Mouse (Mus musculus) brain, adult 2 months (tissue): ENCODE data around the gene Rpl34.

Source experiments
- DNase-seq: peaks from one replicate; pipeline ENCODE4 v3.0.0; 2011; ENCODE audit warnings: low read depth, low spot score

Rpl34 gene

DNA sequence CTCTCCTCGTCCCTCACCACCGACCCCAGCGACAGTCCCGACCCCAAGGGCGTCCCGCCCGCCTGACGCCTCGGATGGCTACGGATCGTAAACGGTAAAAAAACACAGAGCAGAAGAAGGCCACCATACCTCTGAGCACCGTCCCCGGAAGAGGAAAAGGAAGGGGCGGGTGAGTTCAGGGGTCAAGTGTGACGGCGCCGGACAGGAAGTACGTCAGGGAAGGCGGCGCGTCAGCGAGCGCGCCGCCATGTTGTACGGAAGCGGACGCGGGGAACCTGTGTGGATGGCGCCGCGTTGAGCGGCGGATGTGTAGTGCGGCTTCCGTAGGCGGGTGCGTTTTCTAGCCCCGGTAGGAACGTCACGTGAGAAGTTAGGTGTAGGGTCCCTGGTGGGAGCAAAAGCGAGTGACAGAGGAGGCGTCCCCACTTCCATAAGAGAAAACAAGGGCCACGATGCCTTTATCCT is at the start of gene Rpl34:
Gene Rpl34, minus strand, starts transcription at position 210 of the 465 bp plus-strand sequence.
- peak; percentile 99 for DNase-seq

- no peak for DNase-seq
Measured at GRCm38 (mm10) chr3:130768172-130768571, 38.0 kb upstream of the Rpl34 start.

GRCm38 (mm10) chr3:130764091-130764490 is 33.9 kb upstream of the Rpl34 start:
- DNase-seq, result no peak

DNA sequence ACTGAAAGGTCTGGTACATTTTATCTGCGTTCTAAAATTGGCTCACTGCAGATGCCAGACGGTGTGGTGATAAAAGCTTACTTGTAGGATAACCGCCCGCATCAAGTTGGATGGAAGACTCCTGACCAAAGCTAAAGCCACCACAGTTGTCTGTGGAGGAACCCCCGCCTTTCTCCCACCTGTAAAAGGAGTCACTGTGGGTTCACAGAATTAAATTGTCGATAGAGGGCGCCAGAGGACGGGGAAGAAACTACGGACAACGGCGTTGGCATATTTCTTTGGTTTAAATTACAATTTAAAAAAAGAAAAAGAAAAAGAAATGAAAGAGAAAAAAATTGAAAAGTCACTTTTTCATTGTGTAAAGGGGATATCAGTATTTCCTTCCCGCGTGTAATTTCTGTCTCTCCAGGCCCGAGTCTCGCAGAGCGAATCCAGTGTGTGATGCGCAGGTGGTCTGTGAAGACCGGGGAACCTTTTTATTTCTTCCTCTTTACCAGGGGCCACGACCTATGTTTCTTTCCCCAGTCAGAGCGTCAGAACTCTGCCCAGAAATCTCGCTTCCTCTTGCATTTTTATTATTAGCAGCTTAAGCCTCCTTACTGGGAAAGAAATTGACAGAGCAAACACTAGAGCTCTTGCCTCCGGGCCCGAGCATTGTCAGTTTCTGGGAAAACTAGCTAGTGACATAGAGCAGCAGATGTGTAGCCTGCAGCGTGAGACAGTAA is 30.7 kb upstream of the Rpl34 start:
- DNase-seq, result peak; percentile 70

GRCm38 (mm10) chr3:130758157-130758841 is 28.1 kb upstream of the Rpl34 start:
- DNase-seq, result no peak

DNA sequence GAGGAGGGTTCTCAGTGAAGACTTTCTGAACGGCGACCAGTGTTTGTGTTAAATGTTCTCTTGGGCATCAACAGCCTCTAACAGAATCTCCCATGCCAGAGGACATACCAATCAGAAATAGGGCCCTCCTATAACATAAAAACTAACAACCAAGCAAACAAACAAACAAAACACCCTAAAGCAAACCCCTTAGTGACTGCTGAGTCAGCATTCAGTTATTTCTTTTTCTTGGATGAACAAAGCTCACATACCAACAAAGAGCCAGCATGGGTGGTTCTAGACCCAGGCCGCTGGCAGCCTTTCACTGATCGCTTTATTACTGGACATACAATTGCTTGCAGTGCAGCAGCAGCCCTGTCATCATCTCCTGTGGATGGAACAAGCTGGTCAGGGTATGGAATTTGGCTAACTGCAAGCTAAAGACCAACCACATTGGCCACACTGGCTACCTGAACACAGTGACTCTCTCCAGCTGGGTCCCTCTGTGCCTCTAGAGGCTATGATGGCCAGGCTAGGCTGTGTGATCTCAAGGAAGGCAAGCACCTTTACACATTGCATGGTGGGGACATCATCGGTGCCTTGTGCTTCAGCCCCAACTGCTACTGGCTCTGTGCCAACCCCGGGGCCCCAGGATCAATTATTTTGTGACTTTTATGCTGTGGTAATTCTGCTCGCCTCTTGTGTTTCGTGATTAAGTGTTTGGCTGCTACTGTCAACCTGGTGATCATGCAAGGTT is 27.1 kb upstream of the Rpl34 start:
- DNase-seq, result no peak

- no peak for DNase-seq
Measured at GRCm38 (mm10) chr3:130749206-130749605, 19.0 kb upstream of the Rpl34 start.

DNA sequence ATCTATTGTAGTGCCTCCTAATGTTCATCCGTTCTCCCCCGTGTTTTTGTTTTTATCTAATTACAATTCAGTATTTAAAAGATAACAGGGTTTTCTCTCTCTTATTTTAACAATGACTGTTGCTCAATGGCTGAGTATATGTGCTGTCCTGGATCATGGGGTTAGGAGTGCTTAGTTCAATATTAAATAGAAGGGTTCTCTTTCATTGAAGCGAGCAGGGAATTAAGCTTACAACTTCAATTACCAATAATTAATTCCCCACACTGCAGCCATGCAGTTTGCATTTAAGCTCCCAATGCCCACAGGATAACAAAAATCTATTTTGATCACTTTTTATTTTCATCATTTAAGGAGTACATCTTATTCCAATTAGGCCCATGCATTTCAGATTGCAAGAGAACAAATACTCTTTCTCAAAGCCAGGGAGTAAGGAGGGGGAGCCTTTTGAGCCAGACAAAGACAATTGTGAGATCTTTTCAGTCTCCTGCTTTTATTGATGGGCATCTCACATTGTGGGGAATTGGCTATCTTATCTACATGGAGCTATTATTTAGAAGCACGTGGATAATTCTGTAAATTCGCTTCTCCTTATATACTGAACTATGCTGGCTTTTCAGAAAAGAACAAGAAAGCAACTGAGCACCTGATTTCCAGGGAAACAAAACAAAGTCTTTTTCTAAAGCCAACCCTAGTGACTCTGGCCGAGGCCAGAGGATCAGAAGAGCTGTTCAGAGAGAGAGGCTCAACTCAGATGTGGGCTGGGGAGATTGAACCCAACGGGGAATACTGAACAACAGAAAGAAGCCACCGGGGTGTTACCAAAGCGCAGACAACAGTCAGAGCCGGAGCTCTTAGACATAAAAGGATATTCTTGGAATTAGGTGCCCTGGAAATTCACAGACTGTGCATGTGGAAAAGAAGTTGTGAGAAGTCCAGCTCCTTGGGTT is 16.7 kb upstream of the Rpl34 start:
- peak; percentile 33 for DNase-seq

GRCm38 (mm10) chr3:130737652-130738361 is 7.6 kb upstream of the Rpl34 start:
- peak; percentile 10 for DNase-seq

GRCm38 (mm10) chr3:130736758-130737157 is 6.6 kb upstream of the Rpl34 start:
- DNase-seq, result no peak

GRCm38 (mm10) chr3:130729472-130730188 is 568 bp downstream of the Rpl34 start:
- DNase-seq, result peak; percentile 28

DNA sequence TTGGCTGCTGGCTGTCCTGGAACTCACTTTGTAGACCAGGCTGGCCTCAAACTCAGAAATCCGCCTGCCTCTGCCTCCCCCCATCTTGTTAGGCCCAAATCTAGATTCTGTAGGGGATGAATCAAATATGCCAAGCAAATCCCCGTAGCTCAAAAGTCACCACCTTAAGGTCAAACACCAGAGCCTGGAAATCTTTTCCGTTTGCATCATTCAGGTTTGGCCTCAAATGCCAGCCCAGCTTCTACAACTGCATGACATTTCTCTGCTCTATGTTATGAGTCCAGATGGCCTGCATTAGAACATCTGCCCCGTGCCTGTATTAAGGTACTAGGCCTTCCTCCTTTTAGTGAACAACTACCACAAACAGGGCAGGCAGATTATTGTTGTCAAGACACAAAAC is 2.5 kb downstream of the Rpl34 start:
- DNase-seq, result no peak

- no peak for DNase-seq
Measured at GRCm38 (mm10) chr3:130727036-130727435, 3.2 kb downstream of the Rpl34 start.

DNA sequence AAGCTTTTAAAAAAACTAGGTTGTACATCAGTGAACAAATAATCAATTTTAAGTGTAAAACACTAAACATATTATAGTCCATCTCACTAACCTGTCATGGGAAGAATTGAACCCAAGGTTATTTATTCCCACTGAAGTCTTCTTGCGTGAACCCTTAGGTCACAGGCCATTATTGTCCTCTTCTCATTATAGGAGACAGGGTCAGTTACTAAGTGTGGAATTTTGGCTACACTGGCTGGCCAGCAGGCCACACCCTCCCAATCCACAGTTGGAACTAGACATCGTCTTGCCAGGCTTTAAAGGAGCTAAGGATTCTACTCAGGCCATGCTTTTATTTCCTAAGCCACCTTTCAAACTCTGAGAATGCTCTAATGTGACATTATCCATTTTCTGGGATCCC is 4.5 kb downstream of the Rpl34 start:
- DNase-seq, result no peak

DNA sequence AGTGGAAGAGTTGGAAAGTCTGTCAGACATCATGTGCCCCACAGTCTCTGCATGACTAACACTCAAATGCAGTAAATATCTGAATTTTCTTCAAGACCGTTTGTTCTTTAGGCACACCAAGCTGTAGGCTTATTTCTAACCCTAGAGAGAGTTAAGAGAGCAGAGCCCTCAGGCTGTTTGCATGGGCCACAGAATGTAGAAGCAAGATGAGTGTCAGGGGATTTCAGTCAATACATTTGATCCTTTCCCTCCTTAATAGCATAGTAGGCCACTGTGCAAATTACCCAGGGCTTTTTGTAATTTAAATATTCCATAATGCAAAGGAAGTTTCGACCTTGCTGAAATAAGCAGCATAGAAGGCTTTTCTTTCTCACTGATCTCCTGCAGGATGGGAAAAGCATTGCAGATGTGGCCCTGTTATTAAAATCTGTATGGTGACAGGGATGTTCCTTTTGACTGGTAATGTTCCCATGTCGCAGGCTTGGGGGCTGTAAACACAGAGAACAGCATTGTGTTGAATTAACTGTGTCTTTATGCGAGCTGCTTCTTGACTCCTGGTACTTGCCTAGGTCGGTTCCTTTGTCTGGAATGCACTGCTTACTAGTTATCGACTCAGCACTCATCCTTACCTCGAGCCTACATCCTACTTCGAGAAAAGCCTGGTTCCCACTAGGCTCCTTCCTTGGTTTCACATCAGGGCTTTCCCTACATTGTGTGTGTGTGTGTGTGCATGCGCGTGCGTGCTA is 7.3 kb downstream of the Rpl34 start:
- no peak for DNase-seq

- DNase-seq, result peak; percentile 35
Measured at GRCm38 (mm10) chr3:130720225-130720624, 10.0 kb downstream of the Rpl34 start.

GRCm38 (mm10) chr3:130718871-130719270 is 11.3 kb downstream of the Rpl34 start:
- no peak for DNase-seq

- DNase-seq, result no peak
Measured at GRCm38 (mm10) chr3:130716555-130716954, 13.6 kb downstream of the Rpl34 start.
